9 mouse cellular contexts compared by ENCODE assay signal in genomic region chrX:20366036-20366435, GRCm38 (mm10). TPM values are rescaled to one million over a fixed set of nuclear protein-coding genes. Genes with fewer than 3 reads are reported as not detected.
DNase-seq lines count a peak whose midpoint lies in the region; ATAC-seq and TF ChIP-seq lines count a peak whose summit lies in the region.
"Had no signal": no experiment of that assay in that cellular context is flagged by ENCODE, and none has a peak within 500 bp of the region (broad histone marks: within the 10 kb centered on the region; RNA-seq: fewer than 3 reads in every experiment).

No protein-coding gene starts in this region.

- H3K27ac ChIP-seq in kidney, embryonic 15.5 days = no peak overlapping the region
- peak overlapping the region; percentile 33 for H3K27ac ChIP-seq in bone marrow macrophage, adult 2 months (ENCODE audit: insufficient read depth, low read depth, low read length)
- H3K27ac ChIP-seq in hindbrain, embryonic 16.5 days (ENCODE audit: low read depth, low read length) = no peak overlapping the region
- H3K27ac ChIP-seq in midbrain, embryonic 15.5 days = no peak overlapping the region

- TF ChIP-seq CTCF in bone marrow macrophage, adult 2 months (IDR thresholded peaks at IDR 0.05; ENCODE audit: low read depth, low read length) = no peak

- H3K9me3 ChIP-seq in kidney, embryonic 15.5 days (replicated peaks) = no peaks in the 10 kb centered on the region
- H3K9me3 ChIP-seq in hindbrain, embryonic 16.5 days (ENCODE audit: control insufficient read depth, low read length) = 0 out of 2 replicates have a peak, but pooled peaks cover 2% of the 10 kb centered on the region
- H3K9me3 ChIP-seq in midbrain, embryonic 15.5 days = no peaks in the 10 kb centered on the region

- no peaks in the 10 kb centered on the region for H3K27me3 ChIP-seq in kidney, embryonic 15.5 days
- H3K27me3 ChIP-seq in hindbrain, embryonic 16.5 days (replicated peaks; ENCODE audit: control insufficient read depth, insufficient read depth, low read length) = no peaks in the 10 kb centered on the region
- H3K27me3 ChIP-seq in midbrain, embryonic 15.5 days (replicated peaks) = no peaks in the 10 kb centered on the region

- no peak overlapping the region for H3K9ac ChIP-seq in kidney, embryonic 15.5 days
- no peak overlapping the region for H3K9ac ChIP-seq in hindbrain, embryonic 16.5 days (ENCODE audit: low read depth, low read length)
- H3K9ac ChIP-seq in midbrain, embryonic 15.5 days = no peak overlapping the region

- TF ChIP-seq POLR2A in bone marrow macrophage, adult 2 months (IDR thresholded peaks at IDR 0.05; ENCODE audit: borderline replicate concordance, low read depth, low read length) = no peak

- H3K4me2 ChIP-seq in kidney, embryonic 15.5 days = peak overlapping the region; percentile 36
- H3K4me2 ChIP-seq in hindbrain, embryonic 16.5 days (ENCODE audit: low read length) = peak overlapping the region; percentile 42
- H3K4me2 ChIP-seq in midbrain, embryonic 15.5 days = peak overlapping the region; percentile 34

- peak overlapping the region; percentile 17; the same call in 1 of the 2 replicates for H3K4me3 ChIP-seq in kidney, embryonic 15.5 days (replicated peaks)
- peak overlapping the region; percentile 35 for H3K4me3 ChIP-seq in bone marrow macrophage, adult 2 months (ENCODE audit: insufficient read depth, low read length)
- H3K4me3 ChIP-seq in hindbrain, embryonic 16.5 days (ENCODE audit: low read length) = no peak overlapping the region
- H3K4me3 ChIP-seq in midbrain, embryonic 15.5 days = peak overlapping the region; percentile 9

- no peaks in the 10 kb centered on the region for H3K4me1 ChIP-seq in kidney, embryonic 15.5 days
- no peaks in the 10 kb centered on the region for H3K4me1 ChIP-seq in bone marrow macrophage, adult 2 months (ENCODE audit: control insufficient read depth, insufficient read depth, low read length)
- peaks cover 2% of the 10 kb centered on the region; the same call in 1 of the 2 replicates for H3K4me1 ChIP-seq in hindbrain, embryonic 16.5 days (ENCODE audit: control insufficient read depth, insufficient read depth, low read depth, low read length)
- H3K4me1 ChIP-seq in midbrain, embryonic 15.5 days = peaks cover 4% of the 10 kb centered on the region; the same call in 1 of the 2 replicates

- H3K36me3 ChIP-seq in kidney, embryonic 15.5 days = no peaks in the 10 kb centered on the region
- H3K36me3 ChIP-seq in hindbrain, embryonic 16.5 days (ENCODE audit: control insufficient read depth, insufficient read depth, low read length) = no peaks in the 10 kb centered on the region
- no peaks in the 10 kb centered on the region for H3K36me3 ChIP-seq in midbrain, embryonic 15.5 days (replicated peaks)

- WGBS in kidney, embryonic 15.5 days = 46% methylated on average over 1 of the region's 1 CpGs
- WGBS in hindbrain, embryonic 16.5 days = 31% methylated on average over 1 of the region's 1 CpGs
- 48% methylated on average over 1 of the region's 1 CpGs for WGBS in midbrain, embryonic 15.5 days

- no peak for ATAC-seq in kidney, embryonic 15.5 days (replicated peaks; ENCODE audit: low FRiP score)
- no peak for ATAC-seq in hindbrain, embryonic 16.5 days
- no peak for ATAC-seq in midbrain, embryonic 15.5 days (replicated peaks)

- no peak for DNase-seq in kidney, postnatal 36 days
- no peak for DNase-seq in urinary bladder, postnatal 14 days (ENCODE audit: low spot score)
- no peak for DNase-seq in adrenal gland, adult (ENCODE audit: inconsistent age in 2 of 2, low spot score in 1 of 2)
- DNase-seq in adrenal gland, adult 18-20 months (ENCODE audit: low spot score in 2 of 2) = no peak
- DNase-seq: cerebellum, postnatal 14 days had no signal

RNA-seq across cellular contexts. Expression of gene Rp2, which starts 1.8 kb away (rescaled TPM):
- 18.8 and 23.1 TPM in 2 replicates for polyA plus RNA-seq in kidney, embryonic 15.5 days (2015; fragmentation: Nextera tagmentation; extraction: Ambion mirVana)
- polyA plus RNA-seq in bone marrow macrophage, adult 2 months (2012; ENCODE audit: insufficient read depth, insufficient read length, missing spikeins) = 103 and 104 TPM in 2 replicates
- polyA plus RNA-seq in hindbrain, embryonic 16.5 days (2015; fragmentation: Nextera tagmentation; extraction: Ambion mirVana) = 15.2 and 17.5 TPM in 2 replicates
- 13.0 and 14.9 TPM in 2 replicates for polyA plus RNA-seq in midbrain, embryonic 15.5 days (2015; fragmentation: Nextera tagmentation; extraction: Ambion mirVana)
- 10 to 100 TPM; 13.2 to 14.2 TPM for total RNA-seq in adrenal gland, adult 18-20 months (2021)

RNA-seq across cellular contexts. Expression of gene Jade3, which starts 59.5 kb away (rescaled TPM):
- 11.2 and 11.6 TPM in 2 replicates for polyA plus RNA-seq in kidney, embryonic 15.5 days (2015; fragmentation: Nextera tagmentation; extraction: Ambion mirVana)
- polyA plus RNA-seq in bone marrow macrophage, adult 2 months (2012; ENCODE audit: insufficient read depth, insufficient read length, missing spikeins) = 2.5 and 2.7 TPM in 2 replicates
- polyA plus RNA-seq in hindbrain, embryonic 16.5 days (2015; fragmentation: Nextera tagmentation; extraction: Ambion mirVana) = 4.1 and 5.0 TPM in 2 replicates
- polyA plus RNA-seq in midbrain, embryonic 15.5 days (2015; fragmentation: Nextera tagmentation; extraction: Ambion mirVana) = 5.5 and 6.1 TPM in 2 replicates
- 1 to 10 TPM; 3.0 to 3.4 TPM for total RNA-seq in adrenal gland, adult 18-20 months (2021)
